Mouse (Mus musculus): ENCODE measurements at regions not wholly inside any gene's neighbourhood (a gene's known extent, or its start where the extent isn't known, plus 50 kb on each side); places are given as distances from the start of the nearest gene placed in this dataset.

- Histone ChIP-seq H3K4me3 (no peak overlapping the region), H3K27ac (no peak overlapping the region)
- DNase-seq (ENCODE audit: extremely low spot score in 1 of 2, low spot score in 2 of 2), result no peak
- intact Hi-C loops (cut with DNase I), result no loop called here
- no peak for TF ChIP-seq CTCF (IDR thresholded peaks at IDR 0.05)
Observed at GRCm38 (mm10) chr2:148521966-148522575, 78.7 kb upstream of the Cd93 start.

- Histone ChIP-seq H3K27ac (no peak overlapping the region), H3K4me3 (no peak overlapping the region)
- intact Hi-C loops (cut with DNase I), result no loop called here
- no peak for TF ChIP-seq CTCF (IDR thresholded peaks at IDR 0.05)
- DNase-seq (ENCODE audit: extremely low spot score in 1 of 2, low spot score in 2 of 2), result no peak
Observed at GRCm38 (mm10) chr2:148520291-148520690, 76.9 kb upstream of the Cd93 start.

DNA sequence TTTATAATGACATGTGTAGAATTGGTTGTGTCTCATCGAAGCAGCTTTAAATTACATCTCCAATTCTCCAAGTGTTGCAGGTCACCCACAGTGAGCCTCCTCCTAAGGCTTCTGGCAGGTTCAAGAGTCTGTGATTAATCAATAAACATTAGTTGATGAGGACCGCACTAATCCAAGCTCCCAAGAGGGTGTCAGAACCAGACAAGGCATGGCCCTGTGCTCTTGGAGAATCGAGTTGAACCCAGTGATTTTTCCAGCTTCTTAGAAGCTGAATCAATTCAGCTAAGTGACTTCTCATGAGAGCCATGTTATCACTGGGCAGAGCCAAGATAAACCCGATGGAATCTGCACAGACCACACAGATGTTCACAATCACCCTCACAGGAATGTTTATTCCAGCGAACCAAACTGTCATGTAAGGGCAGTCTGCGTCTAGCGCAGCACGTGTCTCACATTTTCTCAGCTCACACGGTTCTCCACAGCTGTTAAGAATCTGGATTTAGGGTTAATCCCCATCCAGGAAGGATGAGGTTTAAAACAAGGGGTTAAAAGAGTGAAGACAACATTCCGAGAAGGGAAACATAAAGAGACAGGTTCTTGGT lies 76.4 kb upstream of the Cd93 start:
- H3K27ac ChIP-seq, result no peak overlapping the region
- no peak overlapping the region for H3K4me3 ChIP-seq
- intact Hi-C loops (cut with DNase I), result no loop called here
- DNase-seq (ENCODE audit: extremely low spot score in 1 of 2, low spot score in 2 of 2), result no peak
- no peak for TF ChIP-seq CTCF (IDR thresholded peaks at IDR 0.05)

DNA sequence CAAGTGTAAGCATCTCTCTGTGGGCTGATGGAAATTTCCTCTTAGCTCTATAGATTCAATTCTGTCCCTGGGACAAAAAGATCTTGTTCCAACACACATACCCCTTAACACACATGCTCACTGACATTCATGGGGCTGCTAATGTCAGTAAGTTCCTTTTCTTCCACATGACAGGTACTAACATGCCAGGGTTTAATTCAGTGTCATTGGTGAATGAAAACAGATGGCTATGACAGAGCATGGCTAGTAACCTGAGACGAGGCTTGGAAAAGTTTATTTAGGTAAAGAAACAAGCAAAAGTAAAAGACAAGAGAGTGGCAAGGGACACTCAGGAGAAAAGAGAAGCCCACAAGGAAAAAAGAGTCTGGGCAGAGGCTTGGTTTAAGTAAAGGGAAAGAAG lies 74.5 kb upstream of the Cd93 start:
- Histone ChIP-seq H3K4me3 (no peak overlapping the region), H3K27ac (no peak overlapping the region)
- no peak for TF ChIP-seq CTCF (IDR thresholded peaks at IDR 0.05)
- no peak for DNase-seq (ENCODE audit: extremely low spot score in 1 of 2, low spot score in 2 of 2)
- intact Hi-C loops (cut with DNase I), result no loop called here

GRCm38 (mm10) chr2:148510008-148510681 lies 66.8 kb upstream of the Cd93 start:
- DNase-seq (ENCODE audit: extremely low spot score in 1 of 2, low spot score in 2 of 2), result no peak
- intact Hi-C loops (cut with DNase I), result no loop called here
- no peak for TF ChIP-seq CTCF (IDR thresholded peaks at IDR 0.05)
- H3K27ac ChIP-seq, result no peak overlapping the region
- H3K4me3 ChIP-seq, result no peak overlapping the region

DNA sequence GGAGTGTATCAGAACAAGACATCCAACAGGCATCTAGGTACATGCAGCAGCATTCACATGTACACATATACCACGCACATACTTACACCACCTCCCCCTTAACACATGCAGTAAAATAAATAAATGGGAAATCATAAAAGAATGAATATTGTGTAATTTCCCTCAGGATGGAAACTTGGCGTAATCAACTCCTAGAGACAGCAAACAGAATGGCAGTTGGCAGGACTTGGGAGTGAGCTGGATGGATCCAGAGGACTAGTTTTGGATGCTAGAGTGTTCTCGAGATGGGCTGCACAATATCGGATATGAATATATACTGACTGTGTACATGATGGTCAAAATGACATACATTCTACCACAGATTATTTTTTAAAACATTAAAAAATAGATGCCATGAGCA lies 66.0 kb upstream of the Cd93 start:
- TF ChIP-seq CTCF (IDR thresholded peaks at IDR 0.05), result no peak
- no peak for DNase-seq (ENCODE audit: extremely low spot score in 1 of 2, low spot score in 2 of 2)
- H3K4me3 ChIP-seq, result no peak overlapping the region
- intact Hi-C loops (cut with DNase I), result no loop called here
- H3K27ac ChIP-seq, result no peak overlapping the region

- Histone ChIP-seq H3K4me3 (no peak overlapping the region), H3K27ac (no peak overlapping the region)
- no peak for DNase-seq (ENCODE audit: extremely low spot score in 1 of 2, low spot score in 2 of 2)
- no peak for TF ChIP-seq CTCF (IDR thresholded peaks at IDR 0.05)
- intact Hi-C loops (cut with DNase I), result no loop called here
Observed at GRCm38 (mm10) chr2:148507523-148507922, 64.2 kb upstream of the Cd93 start.

- H3K4me3 ChIP-seq, result no peak overlapping the region
- intact Hi-C loops (cut with DNase I), result no loop called here
Observed at GRCm38 (mm10) chr2:148506966-148507365, 63.6 kb upstream of the Cd93 start.

GRCm38 (mm10) chr2:148505651-148506050 lies 62.3 kb upstream of the Cd93 start:
- TF ChIP-seq CTCF (IDR thresholded peaks at IDR 0.05), result no peak
- intact Hi-C loops (cut with DNase I), result no loop called here
- H3K27ac ChIP-seq, result no peak overlapping the region
- no peak overlapping the region for H3K4me3 ChIP-seq
- no peak for DNase-seq (ENCODE audit: extremely low spot score in 1 of 2, low spot score in 2 of 2)

More at GRCm38 (mm10) chr2:148506966-148507365, 63.6 kb upstream of the Cd93 start:
- TF ChIP-seq CTCF (IDR thresholded peaks at IDR 0.05), result no peak
- DNase-seq (ENCODE audit: extremely low spot score in 1 of 2, low spot score in 2 of 2), result no peak
- no peak overlapping the region for H3K27ac ChIP-seq

GRCm38 (mm10) chr2:148503143-148503854 lies 59.9 kb upstream of the Cd93 start:
- no peak overlapping the region for H3K4me3 ChIP-seq
- no peak for DNase-seq (ENCODE audit: extremely low spot score in 1 of 2, low spot score in 2 of 2)
- TF ChIP-seq CTCF (IDR thresholded peaks at IDR 0.05), result no peak
- H3K27ac ChIP-seq, result no peak overlapping the region
- intact Hi-C loops (cut with DNase I), result no loop called here

DNA sequence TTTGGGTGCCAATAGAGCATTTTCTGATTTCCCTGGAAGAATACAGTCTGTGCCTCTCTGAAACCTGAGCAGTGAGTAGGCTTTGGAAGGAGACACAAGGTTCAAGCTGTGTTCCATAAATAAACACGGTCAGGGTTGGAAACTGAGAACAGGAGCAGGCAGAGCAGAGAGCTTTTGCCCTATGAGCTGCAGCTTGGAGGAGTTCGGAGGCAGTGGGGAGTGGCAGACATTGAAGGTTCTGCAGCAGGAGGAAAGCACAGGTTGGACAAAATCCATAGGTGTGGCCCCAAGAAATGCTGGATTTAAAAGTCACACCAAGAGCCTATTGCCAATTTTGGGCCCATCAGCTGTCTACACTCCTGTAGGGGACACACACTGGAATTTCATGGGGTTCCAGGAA lies 59.0 kb upstream of the Cd93 start:
- H3K27ac ChIP-seq, result no peak overlapping the region
- no peak overlapping the region for H3K4me3 ChIP-seq
- TF ChIP-seq CTCF (IDR thresholded peaks at IDR 0.05), result no peak
- DNase-seq (ENCODE audit: extremely low spot score in 1 of 2, low spot score in 2 of 2), result no peak
- intact Hi-C loops (cut with DNase I), result no loop called here

DNA sequence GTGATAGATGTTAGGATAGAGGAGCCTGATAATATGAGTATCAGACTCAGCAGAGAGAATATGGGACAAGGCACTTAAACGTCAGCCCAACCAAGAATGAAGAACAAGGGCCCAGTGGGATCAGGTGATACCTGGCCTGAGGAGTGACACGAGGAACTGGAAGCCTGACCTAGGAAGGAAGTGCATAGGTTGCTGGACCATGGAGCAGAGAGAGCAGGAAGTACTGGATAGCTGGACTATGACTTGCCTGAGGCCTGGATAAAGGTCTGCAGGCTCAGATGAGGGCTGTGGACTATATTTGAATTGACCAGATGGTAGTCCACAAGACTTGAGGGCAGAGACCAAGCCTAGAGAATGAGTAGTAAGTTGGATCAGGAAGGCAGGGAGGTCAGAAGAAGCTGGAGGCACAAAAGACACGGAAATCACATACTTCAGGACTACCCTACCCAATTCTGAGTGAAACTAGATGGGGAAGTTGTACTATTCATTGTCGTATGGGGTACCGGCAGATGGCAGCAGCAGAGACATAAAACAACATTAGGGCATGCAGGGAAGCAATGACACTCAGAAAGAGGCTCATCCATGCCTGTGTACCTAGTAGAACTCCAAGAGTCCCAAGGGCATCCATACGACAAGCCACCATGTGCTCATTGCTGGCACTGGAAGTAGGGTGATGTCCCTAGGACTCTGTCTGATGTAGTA lies 57.0 kb upstream of the Cd93 start:
- no peak for DNase-seq (ENCODE audit: extremely low spot score in 1 of 2, low spot score in 2 of 2)
- TF ChIP-seq CTCF (IDR thresholded peaks at IDR 0.05), result no peak
- intact Hi-C loops (cut with DNase I), result no loop called here
- Histone ChIP-seq H3K4me3 (no peak overlapping the region), H3K27ac (no peak overlapping the region)

Measured in left cerebral cortex, adult 2 months (tissue).